Mouse (Mus musculus): ENCODE measurements around the gene Galnt10.

DNA sequence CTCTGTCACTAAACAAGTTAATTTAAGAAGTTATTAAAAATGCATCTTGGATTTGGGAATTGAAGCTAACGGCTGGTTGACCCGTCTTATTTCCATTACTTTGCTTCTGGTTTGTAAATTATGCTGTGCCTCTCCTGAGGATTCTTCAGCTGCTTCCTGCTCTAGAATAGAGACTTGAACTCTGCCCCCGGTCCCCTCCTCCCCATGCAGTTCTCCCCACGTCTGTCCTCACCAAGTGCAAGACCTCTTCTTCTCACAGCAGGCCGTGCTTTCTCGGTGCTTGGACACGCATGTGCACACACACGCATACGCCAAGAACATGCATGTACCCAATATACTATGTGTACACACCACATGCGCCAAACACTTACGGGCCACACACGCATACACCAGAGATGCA is 18.0 kb downstream of the Galnt10 start:
- TF ChIP-seq CTCF (IDR thresholded peaks at IDR 0.05; ENCODE audit: extremely low read depth, insufficient read depth, insufficient read length, insufficient replicate concordance): no peak
- no peak for TF ChIP-seq POLR2A (IDR thresholded peaks at IDR 0.05; ENCODE audit: low read depth, low read length)

Data from spleen, adult 2 months (tissue).